Mouse (Mus musculus) kidney, embryonic 14.5 days (tissue): ENCODE measurements around the gene Cd4. TPM values are rescaled to one million over a fixed set of nuclear protein-coding genes. Genes with fewer than 3 reads are reported as not detected.

Experiments used
- ATAC-seq: fragments of 200-750 bp; cut with Nextera tagmentation; 2 replicates; pipeline ENCODE4 v1.8.0; 2017; ENCODE audit warnings: moderate number of reproducible peaks, mild to moderate bottlenecking, moderate TSS enrichment, moderate library complexity; ENCODE audit not compliant: low FRiP score, low TSS enrichment
- H3K27ac ChIP-seq: fragments of 300-500 bp; sonication (generic); 2 replicates; pipeline ENCODE4 v1.5.1; 2014; ENCODE audit warnings: low read depth, mild to moderate bottlenecking, low read length, moderate library complexity, mixed read lengths
- H3K27me3 ChIP-seq: fragments of 300-500 bp; sonication (generic); 2 replicates; pipeline ENCODE4 v1.6.1; 2014; ENCODE audit warnings: mild to moderate bottlenecking, low read length; ENCODE audit not compliant: control insufficient read depth, insufficient read depth
- H3K36me3 ChIP-seq: fragments of 300-500 bp; sonication (generic); 2 replicates; pipeline ENCODE4 v1.6.1; 2014; ENCODE audit warnings: low read length, mixed read lengths; ENCODE audit not compliant: control insufficient read depth, insufficient read depth
- H3K4me1 ChIP-seq: fragments of 300-500 bp; sonication (generic); 2 replicates; pipeline ENCODE4 v1.6.1; 2014; ENCODE audit warnings: low read length, mixed read lengths; ENCODE audit not compliant: control insufficient read depth, insufficient read depth
- H3K4me2 ChIP-seq: fragments of 300-500 bp; sonication (generic); replicated peaks from 2 replicates; pipeline ENCODE4 v1.6.1; 2014; ENCODE audit warnings: low read depth, mild to moderate bottlenecking, low read length
- H3K4me3 ChIP-seq: fragments of 300-500 bp; sonication (generic); 2 replicates; pipeline ENCODE4 v1.5.1; 2014; ENCODE audit warnings: mild to moderate bottlenecking, low read length
- H3K9ac ChIP-seq: fragments of 300-500 bp; sonication (generic); 2 replicates; pipeline ENCODE4 v1.6.1; 2014; ENCODE audit warnings: low read depth, mild to moderate bottlenecking, low read length, moderate library complexity
- H3K9me3 ChIP-seq: fragments of 300-500 bp; sonication (generic); 2 replicates; pipeline ENCODE4 v1.6.1; 2016; ENCODE audit warnings: low read length; ENCODE audit not compliant: control insufficient read depth
- WGBS: fragments of 180-500 bp; shearing (Covaris S2); extraction: QIAGEN DNeasy Blood & Tissue Kit; methylation state at CpG from one replicate; pipeline ENCODE4 v1.1.7; 2014; 5-methylcytosine and 5-hydroxymethylcytosine counted together
- polyA plus RNA-seq: library from polyadenylated mRNA; unstranded; fragments of >200 nt; fragmentation: Nextera tagmentation; extraction: Ambion mirVana; gene quantifications from 2 replicates; pipeline ENCODE4 v1.2.1, GENCODE M21; 2014

The Cd4 gene
- polyA plus RNA-seq, 1 experiment from 2014 or later: not detected

DNA sequence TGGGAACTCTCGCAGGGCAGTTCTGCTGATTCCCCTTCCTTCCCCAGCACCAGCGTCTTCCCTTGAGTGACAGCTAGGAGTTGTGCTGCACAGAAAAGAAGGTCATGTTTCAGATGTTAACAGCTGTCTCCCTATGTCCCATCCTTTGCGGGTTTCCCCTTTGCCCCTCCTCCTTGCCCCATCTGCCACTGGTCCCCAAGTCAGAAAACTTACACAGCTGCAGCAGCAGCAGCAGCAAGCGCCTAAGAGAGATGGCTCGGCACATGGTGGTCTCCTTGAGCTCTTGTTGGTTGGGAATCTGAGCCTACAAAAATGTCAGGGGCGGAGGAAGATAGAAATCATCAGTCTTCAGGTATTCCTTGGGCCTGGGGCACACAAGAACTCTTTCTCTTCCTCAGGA is 8.6 kb downstream of the Cd4 start:
- H3K9ac ChIP-seq: no peak overlapping the region
- no peak overlapping the region for H3K4me2 ChIP-seq
- H3K36me3 ChIP-seq: no peaks in the 10 kb centered on the region
- 0 out of 2 replicates have a peak, but pooled peaks cover 3% of the 10 kb centered on the region for H3K27me3 ChIP-seq
- ATAC-seq: no peak
- 49% methylated on average over 6 of the region's 6 CpGs for WGBS
- H3K4me3 ChIP-seq: no peak overlapping the region
- no peaks in the 10 kb centered on the region for H3K4me1 ChIP-seq
- H3K9me3 ChIP-seq: no peaks in the 10 kb centered on the region
- H3K27ac ChIP-seq: no peak overlapping the region

DNA sequence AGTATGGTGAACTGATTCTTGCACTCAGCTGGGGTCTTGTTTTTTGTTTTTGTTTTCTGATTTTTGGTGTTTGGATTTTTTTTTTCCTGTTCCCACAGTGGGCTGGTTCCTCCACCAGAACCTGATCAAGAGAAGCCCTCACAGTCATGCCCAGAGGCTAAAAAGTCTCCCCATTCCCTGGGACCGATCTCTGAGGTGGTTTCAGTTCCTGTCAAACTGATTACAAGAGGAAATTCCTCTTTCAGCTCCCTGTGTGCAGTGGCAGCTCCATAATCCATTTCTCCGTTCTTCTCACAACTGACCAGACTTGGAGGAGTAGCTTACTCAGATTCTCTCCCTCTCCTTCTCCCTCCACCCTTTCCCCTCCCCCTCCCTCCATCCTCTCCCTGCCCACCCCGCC is 13.7 kb downstream of the Cd4 start:
- WGBS: 40% methylated on average over 2 of the region's 3 CpGs
- Histone ChIP-seq H3K4me3 (no peak overlapping the region), H3K9ac (no peak overlapping the region), H3K4me1 (no peaks in the 10 kb centered on the region), H3K27me3 (no peaks in the 10 kb centered on the region), H3K9me3 (no peaks in the 10 kb centered on the region), H3K27ac (no peak overlapping the region), H3K4me2 (no peak overlapping the region), H3K36me3 (no peaks in the 10 kb centered on the region)
- no peak for ATAC-seq

DNA sequence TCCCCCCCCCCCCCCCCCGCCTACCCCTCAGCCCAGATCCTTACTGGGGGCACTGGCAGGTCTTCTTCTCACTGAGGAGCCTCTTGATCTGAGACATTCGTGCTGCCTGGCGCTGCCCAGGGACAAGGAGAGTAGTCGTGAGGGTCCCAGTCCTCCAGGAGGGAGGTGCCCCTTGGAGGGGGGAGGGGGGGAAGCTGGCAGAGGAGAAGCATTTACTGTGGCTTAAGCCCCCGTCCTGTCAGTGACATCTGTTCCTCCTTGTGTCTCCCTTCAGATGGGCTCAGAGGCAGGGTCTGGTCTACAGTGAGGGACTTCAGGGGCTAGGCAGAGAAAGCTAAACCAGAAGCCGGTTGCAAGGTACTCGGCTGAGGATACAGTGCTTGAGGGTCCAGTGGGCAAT is 21.5 kb downstream of the Cd4 start:
- WGBS: 62% methylated on average over 6 of the region's 7 CpGs
- Histone ChIP-seq H3K4me2 (no peak overlapping the region), H3K4me3 (no peak overlapping the region), H3K27ac (no peak overlapping the region), H3K4me1 (peaks cover 12% of the 10 kb centered on the region), H3K27me3 (peaks cover 6% of the 10 kb centered on the region), H3K9me3 (no peaks in the 10 kb centered on the region), H3K36me3 (no peaks in the 10 kb centered on the region), H3K9ac (no peak overlapping the region)
- ATAC-seq: no peak

DNA sequence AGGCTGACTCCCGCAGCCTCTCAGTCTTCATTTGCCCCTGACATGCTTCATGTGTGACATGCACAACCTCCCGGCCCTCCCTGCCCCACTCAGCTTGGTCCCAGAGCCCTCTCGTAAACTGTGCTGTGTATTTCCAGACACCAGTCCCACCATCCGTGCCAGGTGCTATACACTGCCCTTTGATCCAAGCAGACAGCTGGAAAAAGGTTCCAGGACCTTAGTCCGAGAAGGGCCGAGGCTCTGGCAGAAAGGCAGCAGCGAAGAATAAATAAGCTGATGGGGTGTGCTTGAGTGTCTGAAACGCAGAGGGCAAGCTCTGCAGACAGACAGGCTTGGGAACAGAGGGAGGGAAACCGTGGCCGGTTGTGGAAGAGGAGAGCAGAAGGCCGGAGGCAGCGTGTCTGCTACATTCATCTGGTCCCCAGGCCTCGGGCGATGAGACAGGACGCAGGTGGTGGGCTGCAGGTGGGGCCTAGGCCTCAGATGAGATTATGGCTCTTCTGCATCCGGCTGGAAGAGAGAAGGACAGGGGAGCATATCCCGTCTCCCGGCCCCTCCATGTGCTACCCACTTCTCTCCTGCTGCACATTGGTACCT is 22.2 kb downstream of the Cd4 start:
- peaks cover 15% of the 10 kb centered on the region for H3K4me1 ChIP-seq
- no peaks in the 10 kb centered on the region for H3K36me3 ChIP-seq
- H3K9ac ChIP-seq: no peak overlapping the region
- 57% methylated on average over 17 of the region's 18 CpGs for WGBS
- H3K9me3 ChIP-seq: no peaks in the 10 kb centered on the region
- H3K27me3 ChIP-seq: peaks cover 6% of the 10 kb centered on the region
- H3K4me2 ChIP-seq: no peak overlapping the region
- no peak overlapping the region for H3K4me3 ChIP-seq
- ATAC-seq: no peak
- no peak overlapping the region for H3K27ac ChIP-seq

DNA sequence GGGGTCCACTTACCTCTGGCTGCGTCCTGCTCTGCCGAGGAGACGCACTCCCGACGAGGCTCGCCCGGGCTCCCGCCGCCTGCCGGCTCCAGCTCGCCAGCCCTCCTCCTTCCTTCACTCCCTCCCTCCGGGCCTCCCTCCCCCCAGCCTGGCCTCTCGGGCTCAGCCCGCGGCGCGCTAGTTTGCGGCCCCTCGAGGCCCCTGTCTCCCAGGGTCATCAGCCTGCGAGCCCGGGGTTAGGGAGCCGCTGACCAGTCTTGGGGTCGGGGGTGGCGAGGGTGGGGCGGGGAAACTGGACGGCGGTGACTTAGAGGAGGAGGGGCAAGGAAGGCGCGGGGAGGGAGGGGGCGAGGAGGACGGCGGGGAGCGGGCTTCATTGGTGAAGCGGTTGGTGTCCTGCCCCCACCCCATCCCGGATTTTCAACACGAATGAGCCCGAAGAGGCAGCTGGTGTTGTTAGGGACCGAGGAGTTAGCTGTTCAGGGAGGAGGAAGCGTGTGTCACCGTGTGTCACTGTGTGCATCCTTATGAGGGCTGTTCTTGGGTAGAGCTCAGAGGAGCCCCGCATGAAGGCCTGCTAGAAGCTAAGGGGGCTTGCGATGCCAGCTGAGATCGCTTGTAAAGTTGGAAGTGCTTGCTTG is 24.2 kb downstream of the Cd4 start, which contains the start of gene Gpr162:
Gpr162 (minus strand) TSS at position 326 of the 641 bp plus-strand sequence.
- H3K27ac ChIP-seq: no peak within 1 kb of the TSS
- peaks cover 21% of the 10 kb centered on the region for H3K4me1 ChIP-seq
- peaks cover 6% of the 10 kb centered on the region for H3K27me3 ChIP-seq
- H3K4me2 ChIP-seq: peak within 1 kb of the TSS; percentile 90
- no peaks in the 10 kb centered on the region for H3K9me3 ChIP-seq
- peak within 1 kb of the TSS; percentile 65 for H3K9ac ChIP-seq
- H3K36me3 ChIP-seq: no peaks in the 10 kb centered on the region
- peak within 1 kb of the TSS; percentile 52 for H3K4me3 ChIP-seq
- under 1% methylated on average over 32 of the region's 43 CpGs for WGBS
- peak; percentile 60 for ATAC-seq

DNA sequence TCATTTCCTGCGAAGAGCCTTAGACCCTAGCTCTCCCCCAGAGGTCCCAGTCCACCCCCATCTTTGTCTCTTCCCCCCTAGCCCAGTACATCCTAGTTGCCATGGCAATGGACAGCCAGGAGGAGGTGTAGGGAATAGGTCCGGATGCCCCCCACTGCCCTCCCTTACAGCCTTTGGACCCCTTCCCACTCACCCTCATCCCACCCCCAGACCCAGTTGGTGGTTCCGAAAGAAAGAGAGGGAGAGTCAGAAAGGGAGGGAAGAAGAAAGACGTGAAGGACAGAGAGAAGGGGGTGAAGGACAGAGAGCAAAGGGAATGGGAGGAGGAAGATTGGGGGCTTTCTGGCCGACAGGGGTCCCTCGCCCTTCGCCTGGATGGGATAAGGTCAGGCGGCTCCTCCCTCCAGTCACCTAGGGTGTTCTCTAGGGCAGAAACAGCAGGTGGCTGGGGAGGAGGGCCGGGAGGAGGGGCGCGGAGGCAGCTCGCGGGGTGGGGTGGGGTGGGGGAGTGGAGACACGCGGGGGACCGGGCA is 24.8 kb downstream of the Cd4 start:
- 0% methylated on average over 16 of the region's 16 CpGs for WGBS
- H3K27ac ChIP-seq: no peak overlapping the region
- peak overlapping the region; percentile 90 for H3K4me2 ChIP-seq
- peak overlapping the region; percentile 52 for H3K4me3 ChIP-seq
- peak overlapping the region; percentile 65 for H3K9ac ChIP-seq
- H3K27me3 ChIP-seq: peaks cover 6% of the 10 kb centered on the region
- peaks cover 25% of the 10 kb centered on the region for H3K4me1 ChIP-seq
- no peaks in the 10 kb centered on the region for H3K9me3 ChIP-seq
- no peaks in the 10 kb centered on the region for H3K36me3 ChIP-seq
- ATAC-seq: peak; percentile 22; the same call in 1 of the 2 replicates

DNA sequence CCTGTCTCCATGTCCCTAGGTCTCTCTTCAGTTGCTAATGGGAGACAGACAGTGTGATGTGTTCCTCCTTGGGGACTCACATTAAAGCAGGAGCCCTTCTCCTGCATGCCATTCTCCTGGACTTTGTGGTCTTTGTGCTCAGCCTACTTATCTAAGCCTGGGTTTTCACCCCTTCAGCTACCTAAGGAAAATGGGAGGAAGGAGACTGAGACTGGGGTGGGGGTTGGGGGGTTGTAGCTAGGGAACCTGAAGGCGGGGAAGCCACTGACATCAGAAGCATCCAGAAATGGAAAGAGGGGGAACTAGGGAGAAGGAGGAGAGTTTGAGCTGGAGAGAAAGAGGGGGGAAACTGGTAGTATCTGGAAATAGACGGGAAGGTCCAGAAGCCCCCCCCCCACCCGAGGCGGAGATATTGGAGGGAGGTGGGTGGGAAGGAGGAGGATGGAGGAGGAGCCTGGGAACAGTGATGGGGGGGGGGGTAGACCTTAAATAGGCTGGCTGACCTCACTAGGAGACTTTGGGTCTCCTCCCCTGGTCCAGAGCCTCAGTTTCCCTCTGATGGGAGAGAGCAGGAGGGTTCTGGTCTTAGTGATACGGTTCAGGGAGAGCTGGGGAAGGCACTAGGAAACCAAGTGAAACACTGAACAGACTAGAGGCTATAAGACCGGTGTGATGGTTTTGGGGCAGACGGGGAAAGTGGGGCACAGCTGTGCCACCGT is 25.5 kb downstream of the Cd4 start:
- Histone ChIP-seq H3K9ac (no peak overlapping the region), H3K27me3 (peaks cover 6% of the 10 kb centered on the region), H3K4me3 (peak overlapping the region; percentile 52), H3K9me3 (no peaks in the 10 kb centered on the region), H3K27ac (no peak overlapping the region), H3K4me2 (peak overlapping the region; percentile 90), H3K4me1 (peaks cover 27% of the 10 kb centered on the region), H3K36me3 (no peaks in the 10 kb centered on the region)
- no peak for ATAC-seq
- 13% methylated on average over 8 of the region's 8 CpGs for WGBS

DNA sequence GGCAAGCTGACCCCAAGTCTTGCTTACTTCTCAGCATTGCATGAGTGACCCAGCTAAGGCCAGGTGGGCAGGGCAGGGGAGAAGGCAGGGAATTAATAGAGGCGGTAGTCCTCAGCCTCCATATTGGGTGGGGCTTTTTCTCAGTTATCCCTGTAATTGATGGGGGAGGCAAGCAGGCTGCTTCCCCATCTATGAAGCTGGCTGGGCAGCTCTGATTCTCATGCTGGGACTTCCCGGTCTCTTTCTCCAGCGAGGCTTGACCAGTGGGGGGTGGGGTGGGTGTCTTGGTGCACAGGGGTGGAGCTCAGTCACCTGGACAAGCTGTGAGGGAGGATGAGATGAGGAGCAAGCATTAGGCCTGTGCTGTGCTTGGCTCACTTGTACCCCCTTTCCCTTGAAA is 26.2 kb downstream of the Cd4 start:
- Histone ChIP-seq H3K36me3 (no peaks in the 10 kb centered on the region), H3K27ac (no peak overlapping the region), H3K4me1 (peaks cover 27% of the 10 kb centered on the region), H3K9me3 (no peaks in the 10 kb centered on the region), H3K9ac (peak overlapping the region; percentile 12; the same call in 1 of the 2 replicates), H3K4me3 (no peak overlapping the region), H3K27me3 (peaks cover 6% of the 10 kb centered on the region), H3K4me2 (no peak overlapping the region)
- ATAC-seq: no peak
- 20% methylated on average over 3 of the region's 3 CpGs for WGBS

DNA sequence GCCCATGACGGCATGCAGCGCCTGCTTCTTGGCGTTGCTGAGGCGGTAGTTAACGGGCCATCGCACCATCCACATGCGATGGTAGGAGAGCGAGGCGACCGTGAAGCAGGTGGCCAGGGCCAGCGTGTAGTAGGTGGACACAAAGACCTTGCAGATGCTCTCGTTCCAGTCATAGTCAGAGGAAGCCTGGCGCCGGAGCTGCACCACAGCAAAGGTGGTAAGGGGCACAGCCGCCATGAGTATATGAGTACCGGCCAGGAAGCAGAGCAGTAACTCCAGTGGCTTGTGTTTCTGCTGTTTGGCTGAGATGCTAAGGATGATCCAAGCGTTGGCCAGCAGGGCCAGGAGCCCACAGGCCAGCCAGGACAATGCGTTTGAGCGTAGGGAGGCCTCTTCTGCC is 26.8 kb downstream of the Cd4 start:
- Histone ChIP-seq H3K4me3 (no peak overlapping the region), H3K9me3 (no peaks in the 10 kb centered on the region), H3K9ac (peak overlapping the region; percentile 12; the same call in 1 of the 2 replicates), H3K4me1 (peaks cover 28% of the 10 kb centered on the region), H3K27me3 (peaks cover 6% of the 10 kb centered on the region), H3K36me3 (no peaks in the 10 kb centered on the region), H3K27ac (no peak overlapping the region), H3K4me2 (no peak overlapping the region)
- no peak for ATAC-seq
- WGBS: 85% methylated on average over 19 of the region's 19 CpGs
